Mouse (Mus musculus): ENCODE measurements around the gene Arl10.

GRCm38 (mm10) chr13:54562562-54562961 lies 12.3 kb upstream of the Arl10 start:
- no peak for TF ChIP-seq CTCF (IDR thresholded peaks at IDR 0.05; ENCODE audit: borderline replicate concordance, insufficient read depth, low read length)
- no peak for TF ChIP-seq POLR2A (IDR thresholded peaks at IDR 0.05; ENCODE audit: low read depth, low read length)
